Mouse (Mus musculus) forebrain, embryonic 11.5 days (tissue): ENCODE results near the gene Sdc3. TPM values are rescaled to one million over a fixed set of nuclear protein-coding genes. Genes with fewer than 3 reads are reported as not detected.

Experiments used
- ATAC-seq: fragments of 200-750 bp; cut with Nextera tagmentation; replicated peaks from 2 replicates; pipeline ENCODE4 v1.8.0; 2017; ENCODE audit warnings: moderate TSS enrichment; ENCODE audit not compliant: low FRiP score
- DNase-seq: peaks from one replicate; pipeline ENCODE4 v3.0.0-alpha.2; 2017; ENCODE audit warnings: low spot score
- H3K27ac ChIP-seq: fragments of 300-500 bp; sonication (generic); 2 replicates; pipeline ENCODE4 v1.5.1; 2014; ENCODE audit warnings: low read depth, low read length
- H3K27me3 ChIP-seq: fragments of 300-500 bp; sonication (generic); 2 replicates; pipeline ENCODE4 v1.6.1; 2014; ENCODE audit warnings: mild to moderate bottlenecking, low read length, mixed read lengths; ENCODE audit not compliant: control insufficient read depth, insufficient read depth
- H3K36me3 ChIP-seq: fragments of 300-500 bp; sonication (generic); 2 replicates; pipeline ENCODE4 v1.6.1; 2014; ENCODE audit warnings: mild to moderate bottlenecking, low read length, moderate library complexity, mixed read lengths; ENCODE audit not compliant: control insufficient read depth, insufficient read depth
- H3K4me1 ChIP-seq: fragments of 300-500 bp; sonication (generic); replicated peaks from 2 replicates; pipeline ENCODE4 v1.6.1; 2014; ENCODE audit warnings: low read length, mixed read lengths; ENCODE audit not compliant: control insufficient read depth, insufficient read depth
- H3K4me2 ChIP-seq: fragments of 300-500 bp; sonication (generic); 2 replicates; pipeline ENCODE4 v1.6.1; 2014; ENCODE audit warnings: low read depth, mild to moderate bottlenecking, low read length, moderate library complexity, mixed read lengths; ENCODE audit not compliant: severe bottlenecking
- H3K4me3 ChIP-seq: fragments of 300-500 bp; sonication (generic); 2 replicates; pipeline ENCODE4 v1.5.1; 2014; ENCODE audit warnings: low read depth, low read length
- H3K9ac ChIP-seq: fragments of 300-500 bp; sonication (generic); 2 replicates; pipeline ENCODE4 v1.6.1; 2014; ENCODE audit warnings: low read length
- H3K9me3 ChIP-seq: fragments of 300-500 bp; sonication (generic); 2 replicates; pipeline ENCODE4 v1.6.1; 2016; ENCODE audit warnings: low read length, mixed read lengths; ENCODE audit not compliant: control insufficient read depth
- WGBS: fragments of 180-500 bp; shearing (Covaris S2); extraction: QIAGEN DNeasy Blood & Tissue Kit; methylation state at CpG from one replicate; pipeline ENCODE4 v1.1.7; 2014; 5-methylcytosine and 5-hydroxymethylcytosine counted together
- polyA plus RNA-seq: library from polyadenylated mRNA; unstranded; fragments of >200 nt; fragmentation: Nextera tagmentation; extraction: Ambion mirVana; gene quantifications from 2 replicates; pipeline ENCODE4 v1.2.1, GENCODE M21; 2014

Gene Sdc3
- polyA plus RNA-seq, 1 experiment from 2014 or later, result 19.5 TPM

- 13% methylated on average over 9 of the region's 9 CpGs for WGBS
- H3K27ac ChIP-seq, result no peak overlapping the region
- peak; percentile 40; the same call in 1 of the 2 replicates for ATAC-seq
- no peaks in the 10 kb centered on the region for H3K9me3 ChIP-seq
- DNase-seq, result no peak
- peaks cover 19% of the 10 kb centered on the region for H3K4me1 ChIP-seq
- no peak overlapping the region for H3K4me2 ChIP-seq
- H3K9ac ChIP-seq, result no peak overlapping the region
- H3K4me3 ChIP-seq, result no peak overlapping the region
- H3K27me3 ChIP-seq, result peaks cover 42% of the 10 kb centered on the region
- H3K36me3 ChIP-seq, result no peaks in the 10 kb centered on the region
These were observed 73.1 kb downstream of the Sdc3 start for GRCm38 (mm10) chr4:130865460-130865859.

- Histone ChIP-seq H3K9ac (no peak overlapping the region), H3K4me3 (no peak overlapping the region), H3K27me3 (peaks cover 42% of the 10 kb centered on the region), H3K4me2 (no peak overlapping the region), H3K36me3 (no peaks in the 10 kb centered on the region), H3K27ac (peak overlapping the region; percentile 2; the same call in 1 of the 2 replicates), H3K9me3 (no peaks in the 10 kb centered on the region), H3K4me1 (peaks cover 19% of the 10 kb centered on the region)
- DNase-seq, result peak; percentile 86
- 13% methylated on average over 8 of the region's 8 CpGs for WGBS
- peak; percentile 79 for ATAC-seq
These were observed 73.6 kb downstream of the Sdc3 start for GRCm38 (mm10) chr4:130865901-130866371.

- Histone ChIP-seq H3K4me3 (no peak overlapping the region), H3K4me1 (peaks cover 11% of the 10 kb centered on the region), H3K27ac (no peak overlapping the region), H3K4me2 (no peak overlapping the region), H3K9ac (no peak overlapping the region), H3K36me3 (no peaks in the 10 kb centered on the region), H3K9me3 (no peaks in the 10 kb centered on the region), H3K27me3 (peaks cover 26% of the 10 kb centered on the region)
- ATAC-seq (no peak), DNase-seq (no peak)
- WGBS, result 79% methylated on average over 6 of the region's 6 CpGs
These were observed 75.6 kb downstream of the Sdc3 start for GRCm38 (mm10) chr4:130867940-130868339.

GRCm38 (mm10) chr4:130868803-130869202, 76.5 kb downstream of the Sdc3 start:
- no peak overlapping the region; the same call in 1 of the 2 replicates for H3K9ac ChIP-seq
- H3K4me1 ChIP-seq, result peaks cover 11% of the 10 kb centered on the region
- H3K9me3 ChIP-seq, result no peaks in the 10 kb centered on the region
- no peak overlapping the region for H3K27ac ChIP-seq
- H3K36me3 ChIP-seq, result no peaks in the 10 kb centered on the region
- ATAC-seq (no peak), DNase-seq (no peak)
- peaks cover 27% of the 10 kb centered on the region for H3K27me3 ChIP-seq
- WGBS, result 66% methylated on average over 5 of the region's 5 CpGs
- H3K4me3 ChIP-seq, result no peak overlapping the region
- no peak overlapping the region for H3K4me2 ChIP-seq

GRCm38 (mm10) chr4:130872414-130872813, 80.1 kb downstream of the Sdc3 start:
- WGBS, result 19% methylated on average over 11 of the region's 11 CpGs
- ATAC-seq (no peak), DNase-seq (no peak)
- H3K27me3 ChIP-seq, result peaks cover 23% of the 10 kb centered on the region
- 0 out of 2 replicates have a peak, but pooled peaks cover 5% of the 10 kb centered on the region for H3K4me1 ChIP-seq
- H3K4me3 ChIP-seq, result no peak overlapping the region
- no peaks in the 10 kb centered on the region for H3K36me3 ChIP-seq
- no peak overlapping the region for H3K9ac ChIP-seq
- H3K4me2 ChIP-seq, result no peak overlapping the region
- H3K27ac ChIP-seq, result no peak overlapping the region
- no peaks in the 10 kb centered on the region for H3K9me3 ChIP-seq

- no peaks in the 10 kb centered on the region for H3K9me3 ChIP-seq
- no peak overlapping the region for H3K4me3 ChIP-seq
- H3K36me3 ChIP-seq, result no peaks in the 10 kb centered on the region
- no peak overlapping the region for H3K27ac ChIP-seq
- 86% methylated on average over 5 of the region's 5 CpGs for WGBS
- 0 out of 2 replicates have a peak, but pooled peaks cover 5% of the 10 kb centered on the region for H3K4me1 ChIP-seq
- peaks cover 16% of the 10 kb centered on the region for H3K27me3 ChIP-seq
- H3K4me2 ChIP-seq, result no peak overlapping the region
- DNase-seq (no peak), ATAC-seq (no peak)
- no peak overlapping the region for H3K9ac ChIP-seq
These were observed 81.1 kb downstream of the Sdc3 start for GRCm38 (mm10) chr4:130873440-130873839.

- no peak overlapping the region for H3K4me3 ChIP-seq
- DNase-seq (peak; percentile 69), ATAC-seq (no peak)
- WGBS, result 14% methylated on average over 10 of the region's 10 CpGs
- H3K27ac ChIP-seq, result no peak overlapping the region
- H3K9ac ChIP-seq, result no peak overlapping the region
- peaks cover 14% of the 10 kb centered on the region for H3K27me3 ChIP-seq
- H3K4me2 ChIP-seq, result no peak overlapping the region
- H3K9me3 ChIP-seq, result no peaks in the 10 kb centered on the region
- H3K36me3 ChIP-seq, result no peaks in the 10 kb centered on the region
- peaks cover 7% of the 10 kb centered on the region; the same call in 1 of the 2 replicates for H3K4me1 ChIP-seq
These were observed 82.3 kb downstream of the Sdc3 start for GRCm38 (mm10) chr4:130874601-130875000.

Other genes with a start within 250 kb of the Sdc3 start
- 12.5 and 18.5 TPM in 2 replicates for gene Nkain1, start 218.4 kb upstream of the Sdc3 start, polyA plus RNA-seq
- gene Pum1, start 129.2 kb upstream of the Sdc3 start, polyA plus RNA-seq, result 122 and 131 TPM in 2 replicates
- gene Laptm5, start 120.6 kb downstream of the Sdc3 start, polyA plus RNA-seq, result 17.2 and 20.7 TPM in 2 replicates
- not detected in 2 replicates for gene Matn1, start 151.8 kb downstream of the Sdc3 start, polyA plus RNA-seq